Mouse (Mus musculus): ENCODE measurements at regions not wholly inside any gene's neighbourhood (a gene's known extent, or its start where the extent isn't known, plus 50 kb on each side); places are given as distances from the start of the nearest gene placed in this dataset.

- TF ChIP-seq CTCF (IDR thresholded peaks at IDR 0.05; ENCODE audit: borderline replicate concordance, insufficient read depth, low read depth, low read length) = no peak
- TF ChIP-seq POLR2A (IDR thresholded peaks at IDR 0.05; ENCODE audit: borderline replicate concordance, insufficient read depth, low read length) = no peak
Measured at GRCm38 (mm10) chr11:113135261-113135660, 353.2 kb downstream of the Sox9 start.

Data from cerebellum, adult 2 months (tissue).